Mouse (Mus musculus): Measurements from ENCODE around the gene Npnt. TPM values are rescaled to one million over a fixed set of nuclear protein-coding genes. Genes with fewer than 3 reads are reported as not detected.

Npnt gene
- polyA plus RNA-seq, 1 experiment from 2014 or later = 45.3 TPM

DNA sequence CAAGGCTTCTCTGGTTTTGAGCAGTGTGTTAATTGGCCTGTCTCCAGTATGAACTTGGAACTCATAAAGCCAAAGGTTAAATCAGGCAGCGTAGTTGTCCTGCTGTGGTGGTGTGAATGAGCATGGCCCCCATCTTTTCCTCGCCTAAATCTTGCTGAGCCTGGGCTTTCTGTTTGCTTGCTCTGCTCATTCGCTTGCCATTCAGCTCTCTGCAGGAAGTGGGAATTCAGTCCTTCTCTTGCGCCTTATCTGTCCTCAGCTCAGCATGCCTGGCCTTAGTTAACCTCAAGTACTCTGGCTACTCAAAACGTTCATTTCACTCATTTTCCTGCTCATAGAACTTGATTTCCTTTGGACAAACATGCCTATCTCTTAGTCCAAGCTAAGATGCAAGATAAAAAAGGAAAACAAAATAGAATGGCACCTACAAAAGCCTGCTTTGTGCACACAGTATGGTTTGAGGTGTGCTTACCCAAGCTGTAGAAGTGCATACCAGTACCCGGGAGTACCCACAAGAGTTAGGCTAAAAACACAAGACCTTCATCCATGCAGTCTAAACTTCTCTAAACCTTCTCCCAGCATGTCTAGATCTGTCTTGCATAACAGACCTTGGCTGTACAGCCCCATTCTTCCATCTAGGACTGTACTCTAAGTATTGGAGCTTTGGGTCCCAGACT lies 114.8 kb downstream of the Npnt start:
- Histone ChIP-seq H3K4me2 (ENCODE audit: low read length) (no peak overlapping the region), H3K27me3 (replicated peaks; ENCODE audit: control insufficient read depth, insufficient read depth, low read length) (no peaks in the 10 kb centered on the region), H3K9ac (ENCODE audit: low read length) (no peak overlapping the region), H3K36me3 (ENCODE audit: control insufficient read depth, insufficient read depth, low read length) (peaks cover 28% of the 10 kb centered on the region), H3K9me3 (ENCODE audit: control insufficient read depth, low read length) (no peaks in the 10 kb centered on the region), H3K4me3 (ENCODE audit: low read depth, low read length) (no peak overlapping the region), H3K27ac (ENCODE audit: low read depth) (no peak overlapping the region), H3K4me1 (replicated peaks; ENCODE audit: control insufficient read depth, insufficient read depth, low read length) (no peaks in the 10 kb centered on the region)
- DNase-seq (ENCODE audit: low spot score) (no peak), ATAC-seq (replicated peaks; ENCODE audit: low FRiP score, low TSS enrichment, low read depth) (no peak)
- 82% methylated on average over 6 of the region's 6 CpGs for WGBS

Other genes starting within 250 kb of the Npnt start
- 18.6 and 22.8 TPM in 2 replicates for gene Ints12, start 141.5 kb upstream of the Npnt start, polyA plus RNA-seq (2014; fragmentation: Nextera tagmentation; extraction: Ambion mirVana)
- gene Gstcd, start 141.7 kb upstream of the Npnt start, polyA plus RNA-seq (2014; fragmentation: Nextera tagmentation; extraction: Ambion mirVana) = 9.1 and 10.7 TPM in 2 replicates

Measured in intestine, embryonic 14.5 days (tissue).